Mouse (Mus musculus) CD4-positive naive resting alpha-beta T cell, adult 57 days (primary cell): Measurements from ENCODE around the gene Dct. TPM values are rescaled to one million over a fixed set of nuclear protein-coding genes. Genes with fewer than 3 reads are reported as not detected.

Source experiments
- total RNA-seq: library from RNA; stranded (reverse); gene quantifications from one replicate; pipeline ENCODE4 v1.2.4, GENCODE M21; 2023

The Dct gene
- total RNA-seq, result not detected

DNA sequence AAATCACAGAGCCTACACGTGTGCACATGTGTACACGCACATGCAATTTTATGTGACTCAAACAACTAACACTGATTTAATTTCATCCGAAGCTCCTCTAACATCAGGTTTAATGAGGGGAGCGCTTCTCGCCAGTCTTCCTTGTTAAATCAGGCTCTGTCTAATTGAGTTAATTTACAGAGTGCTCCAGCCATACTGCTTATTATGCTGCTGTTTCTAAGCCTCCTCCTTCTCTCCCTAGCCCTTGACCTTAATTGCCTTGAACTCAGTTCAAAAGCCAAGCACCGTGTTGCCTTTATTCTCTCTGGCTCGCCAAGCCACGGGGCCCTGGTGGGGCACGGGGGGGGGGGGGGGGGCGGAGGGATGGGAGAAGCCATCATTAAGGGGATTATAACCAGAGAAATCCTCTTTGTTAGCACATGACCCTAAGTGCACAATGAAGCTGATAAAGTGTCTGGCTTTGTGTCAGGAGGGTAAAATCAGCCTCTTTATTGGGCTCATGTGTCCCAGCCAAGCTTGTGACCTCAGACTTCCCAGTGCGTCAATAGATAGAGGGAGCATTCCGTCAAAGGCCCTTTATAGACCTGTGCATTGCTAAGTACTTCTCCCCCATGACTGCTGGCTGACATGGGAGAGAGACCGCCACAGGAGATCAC, at the start of gene Dct:
Dct (minus strand) TSS at position 270 of the 656 bp plus-strand sequence.

Other genes starting within 250 kb of the Dct start
- 14.2 TPM for gene Tgds, start 80.5 kb upstream of the Dct start, total RNA-seq
- 16.4 TPM for gene Gpr180, start 84.9 kb upstream of the Dct start, total RNA-seq
- gene Sox21, start 184.8 kb upstream of the Dct start, total RNA-seq, result not detected
- not detected for gene Gm9376, start 214.7 kb upstream of the Dct start, total RNA-seq